Mouse (Mus musculus) bone marrow macrophage, adult 2 months (primary cell): ENCODE data around the gene Pik3r1.

ENCODE experiments used
- CTCF ChIP-seq: IDR thresholded peaks from 2 replicates; pipeline ENCODE4 v1.5.1; 2012; ENCODE audit warnings: low read depth, mild to moderate bottlenecking, low read length, moderate library complexity
- POLR2A ChIP-seq: IDR thresholded peaks from 2 replicates; pipeline ENCODE4 v1.6.1; 2012; ENCODE audit warnings: mild to moderate bottlenecking, low read depth, low read length, borderline replicate concordance

DNA sequence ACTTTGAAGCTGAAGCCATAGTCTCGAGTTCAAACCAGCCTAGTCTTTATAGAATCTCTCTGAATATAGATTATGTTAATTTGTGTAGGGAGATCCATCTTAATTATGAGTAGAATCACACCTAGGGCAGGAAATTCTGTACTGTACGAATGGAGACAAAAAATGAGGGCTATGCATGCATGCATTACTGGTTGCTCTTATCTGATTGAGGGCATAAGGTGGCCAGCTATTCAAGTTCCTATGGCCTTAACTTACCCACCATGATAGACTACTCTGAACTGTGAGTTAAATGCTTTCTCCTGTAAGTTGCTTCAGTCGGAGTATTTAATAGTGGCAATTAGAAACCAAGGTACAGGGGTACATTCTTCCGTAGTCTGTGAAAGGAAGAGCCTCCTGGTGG is 1.9 kb upstream of the Pik3r1 start:
- TF ChIP-seq CTCF (no peak), POLR2A (no peak)
